Mouse (Mus musculus) frontal cortex, postnatal 25 days (tissue): ENCODE data around the gene 4933427D14Rik.
A peak's percentile ranks its signal among the peaks of the same experiment; 100 is the strongest.

Source experiments
- DNase-seq, 2 experiments: peaks; one replicate each; pipeline ENCODE4 v3.0.0; 2022; ENCODE audit warnings: low spot score in 2 of 2

Gene 4933427D14Rik

DNA sequence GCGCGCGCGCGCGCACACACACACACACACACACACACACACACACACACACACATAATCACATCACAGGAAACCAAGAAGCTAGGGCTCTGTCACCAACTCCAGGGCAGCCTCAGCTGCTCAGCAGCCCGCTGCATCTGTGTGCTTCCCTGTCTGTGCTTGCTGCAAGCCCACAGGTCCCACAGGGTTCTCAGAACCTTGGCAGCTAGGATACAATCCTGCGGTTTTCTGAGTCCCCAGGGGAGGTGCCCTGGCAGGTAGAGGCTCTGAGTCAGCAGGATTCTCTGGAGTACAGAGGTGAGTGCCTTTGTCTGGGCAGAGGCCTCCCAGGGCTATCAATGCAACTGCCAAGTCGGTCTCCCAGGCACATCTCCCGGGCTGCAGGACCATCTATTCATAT lies 64.4 kb downstream of the 4933427D14Rik start:
- DNase-seq = no peak

GRCm38 (mm10) chr11:72140198-72140597 lies 67.1 kb downstream of the 4933427D14Rik start:
- DNase-seq = no peak

- DNase-seq = no peak
Measured at GRCm38 (mm10) chr11:72136231-72136982, 70.9 kb downstream of the 4933427D14Rik start.

DNA sequence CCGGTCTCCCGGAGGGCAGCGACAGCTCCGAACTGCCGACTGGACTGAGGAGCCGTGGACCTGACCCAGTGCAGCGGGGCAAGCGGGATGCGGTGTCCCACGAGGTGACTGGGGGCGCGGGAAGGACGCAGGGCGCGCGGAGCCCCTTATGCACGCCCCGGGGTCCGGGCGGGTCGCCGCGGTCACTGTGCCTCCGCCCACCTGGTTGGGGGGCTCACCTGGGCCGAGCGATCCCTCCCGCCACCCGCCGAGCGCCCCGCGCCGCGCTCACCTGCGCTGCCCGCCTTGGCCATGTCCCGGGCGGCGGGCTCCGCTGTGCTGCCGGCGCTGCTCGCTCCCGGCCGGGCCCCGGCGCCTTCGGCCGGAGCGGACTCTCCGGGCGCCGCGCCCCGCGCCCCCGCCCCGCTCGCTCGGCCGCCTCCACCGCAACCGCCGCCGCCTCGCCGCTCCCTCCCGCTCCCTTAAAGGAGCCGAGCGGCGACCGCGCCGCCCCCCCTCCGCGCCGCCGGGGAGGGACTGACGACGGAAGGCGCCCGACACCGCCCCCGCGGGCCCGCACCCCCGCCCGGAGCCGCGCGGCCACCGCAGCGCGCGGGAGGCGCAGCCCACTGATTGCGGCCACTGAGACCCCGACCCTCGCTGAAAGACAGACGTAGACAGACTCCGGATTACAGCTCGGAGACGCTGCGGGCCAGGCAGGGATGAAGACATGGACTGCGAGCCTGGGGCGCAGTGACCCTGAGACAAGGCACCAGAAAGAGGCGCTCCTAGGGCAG lies 71.7 kb downstream of the 4933427D14Rik start, which contains the start of gene Pitpnm3:
Gene Pitpnm3, minus strand, starts transcription at position 396 of the 776 bp plus-strand sequence.
- peak in 1 of 2 experiments; percentile 35 for DNase-seq

GRCm38 (mm10) chr11:72134536-72135382 lies 72.5 kb downstream of the 4933427D14Rik start:
- peak in 1 of 2 experiments; percentile 34 for DNase-seq

GRCm38 (mm10) chr11:72133075-72133474 lies 74.2 kb downstream of the 4933427D14Rik start:
- DNase-seq = no peak

DNA sequence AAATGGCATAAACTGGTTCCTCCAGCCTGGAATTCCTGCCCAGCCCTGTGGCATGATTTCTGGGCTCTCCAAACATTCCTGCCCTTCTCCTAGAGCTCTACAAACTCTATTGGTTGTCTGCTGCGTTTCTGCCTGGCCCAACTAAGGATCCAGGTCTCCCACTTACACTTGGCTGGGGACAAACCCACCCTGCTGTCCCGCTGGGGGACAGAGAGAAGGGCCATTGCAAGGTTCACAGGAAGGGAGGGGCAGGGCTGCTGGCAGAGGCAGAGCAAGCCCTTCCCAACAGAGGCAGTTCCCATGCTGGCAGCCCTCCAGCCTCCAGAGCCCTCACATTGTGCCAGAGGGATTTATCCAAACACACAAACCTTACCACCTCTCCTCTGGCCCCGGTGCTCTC lies 75.0 kb downstream of the 4933427D14Rik start:
- DNase-seq = peak in 1 of 2 experiments; percentile 37

DNA sequence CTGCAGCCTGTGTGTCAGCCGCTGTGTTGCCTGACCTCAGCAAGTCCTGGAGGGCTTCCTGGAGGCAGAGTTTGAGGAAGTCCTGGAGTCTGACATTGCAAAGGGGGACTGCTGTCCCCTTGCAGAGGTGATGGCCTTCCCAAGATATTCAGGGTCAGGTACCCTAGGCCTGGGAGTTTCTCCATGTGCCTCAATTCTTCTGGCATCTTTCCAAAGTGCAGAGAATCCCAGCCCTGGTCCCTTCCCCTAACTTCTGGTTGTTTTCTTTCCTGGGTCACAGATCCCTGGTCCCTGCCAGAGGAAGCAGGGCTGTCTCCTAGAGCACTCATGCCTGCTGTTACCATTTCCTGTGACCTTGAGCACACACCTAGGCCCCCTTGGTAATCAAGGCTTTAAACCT lies 75.6 kb downstream of the 4933427D14Rik start:
- DNase-seq = no peak

DNA sequence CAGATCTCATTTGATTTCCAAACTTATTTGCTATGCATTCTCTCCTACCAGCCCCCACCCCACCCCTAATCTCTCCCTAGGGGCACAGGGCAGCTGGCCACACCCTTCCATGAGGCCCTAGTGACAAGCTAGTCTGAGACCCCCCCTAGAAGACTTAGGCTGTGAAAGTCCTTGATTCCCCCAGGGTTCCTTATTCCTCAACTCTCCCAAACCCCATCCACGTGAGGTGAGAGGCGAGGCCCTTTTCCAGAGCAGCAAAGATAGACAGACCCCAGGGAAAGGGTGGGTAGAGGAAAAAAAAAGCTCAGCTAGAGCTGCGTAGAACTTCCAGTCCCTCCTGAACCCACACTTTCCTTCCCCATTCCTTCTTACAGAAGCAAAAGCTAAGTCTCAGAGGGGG lies 76.4 kb downstream of the 4933427D14Rik start:
- no peak for DNase-seq

- no peak for DNase-seq
Measured at GRCm38 (mm10) chr11:72130472-72130871, 76.8 kb downstream of the 4933427D14Rik start.

- DNase-seq = peak in 1 of 2 experiments; percentile 23
Measured at GRCm38 (mm10) chr11:72130021-72130420, 77.2 kb downstream of the 4933427D14Rik start.

DNA sequence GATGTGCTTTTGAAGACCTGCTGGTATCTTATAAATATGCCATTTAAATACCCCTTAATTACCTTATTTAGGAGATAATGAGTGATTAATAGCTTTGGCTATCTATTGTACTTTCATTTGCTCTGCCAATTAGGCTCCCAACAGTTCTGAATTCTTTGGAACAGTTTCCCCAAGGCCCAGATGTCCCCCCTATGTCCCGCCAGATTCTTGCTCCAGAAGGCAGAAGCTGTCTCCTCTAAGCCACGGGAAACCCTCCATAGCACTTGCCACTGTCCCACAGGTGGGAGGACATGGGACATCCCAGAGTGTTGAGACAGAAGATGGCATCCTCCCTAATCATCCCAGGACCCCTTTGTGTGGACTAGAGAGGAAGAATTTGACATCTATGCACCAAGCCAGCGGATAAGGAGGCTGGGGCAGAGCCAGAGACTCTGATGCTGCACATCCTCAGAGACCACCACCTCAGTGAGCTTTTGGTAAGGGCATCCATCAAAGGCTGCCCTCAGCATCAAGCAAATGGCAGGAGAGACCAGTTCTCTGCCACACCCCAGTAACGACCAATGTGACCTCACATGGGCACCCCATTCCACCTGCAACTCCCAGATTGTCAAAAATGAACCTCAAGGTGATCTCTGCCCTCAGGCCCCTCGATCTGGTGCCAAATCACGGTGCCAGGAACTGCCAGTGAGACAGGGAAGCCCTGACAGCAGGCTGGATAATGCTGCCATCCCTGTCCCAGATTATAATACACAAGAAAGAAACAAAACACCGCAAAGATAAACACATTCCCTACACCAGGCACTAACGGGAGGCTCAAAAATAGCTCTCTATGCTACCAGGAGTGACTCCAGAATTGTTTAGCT lies 78.0 kb downstream of the 4933427D14Rik start:
- no peak for DNase-seq

DNA sequence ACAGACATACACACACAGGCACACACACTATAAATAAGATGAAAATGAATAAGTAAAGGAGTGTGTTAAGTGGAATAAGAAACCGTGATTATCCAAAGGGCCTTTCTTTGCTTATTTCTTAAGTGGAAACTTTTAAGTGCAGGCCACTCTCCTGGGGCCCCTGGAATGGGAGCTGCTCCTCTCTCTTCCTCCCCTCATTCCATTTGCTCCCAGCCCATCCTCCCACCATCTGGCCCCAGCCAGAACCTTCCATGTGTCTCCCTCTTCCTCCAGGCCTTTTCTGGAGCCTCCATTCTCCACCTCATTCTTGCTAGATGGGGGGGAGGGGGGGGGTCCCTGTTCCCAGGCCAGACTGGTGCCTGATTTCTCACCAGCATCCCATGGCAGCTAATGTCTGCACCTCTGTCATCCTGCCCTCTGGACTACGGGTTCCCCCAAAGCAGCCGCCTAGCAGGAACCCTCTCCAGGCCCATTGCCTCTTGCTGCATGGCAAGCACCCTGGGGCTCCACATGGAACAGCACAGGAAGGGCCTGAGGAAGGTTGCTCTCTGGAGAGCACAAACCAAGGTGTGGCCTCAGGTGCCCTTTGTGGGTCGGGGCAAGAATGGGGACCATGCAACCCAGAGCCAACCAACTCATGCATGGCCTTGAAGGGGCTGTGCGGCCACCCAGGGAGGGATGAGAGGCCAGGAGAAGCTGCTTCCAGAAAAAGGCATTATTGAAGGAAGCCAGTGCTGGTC lies 79.6 kb downstream of the 4933427D14Rik start:
- DNase-seq = no peak

DNA sequence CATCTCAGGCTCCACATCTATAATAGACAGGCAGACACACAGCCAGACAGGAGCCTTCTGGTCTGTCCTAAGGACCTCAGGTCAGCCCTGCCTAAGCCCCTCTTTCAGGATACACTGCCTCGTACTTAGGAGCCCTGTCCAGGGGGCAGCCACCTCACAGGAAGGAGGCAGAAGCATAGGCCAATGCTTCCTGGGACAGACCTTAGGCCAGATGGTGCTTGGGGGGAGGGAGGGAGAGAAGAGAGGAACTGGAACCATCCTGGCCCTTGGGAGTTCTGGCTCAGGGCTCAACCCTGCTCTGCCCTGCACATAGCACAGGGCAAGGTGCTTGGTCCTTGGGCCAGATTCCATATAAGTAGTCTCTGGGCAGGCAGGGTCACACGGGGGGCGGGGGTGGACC lies 81.5 kb downstream of the 4933427D14Rik start:
- no peak for DNase-seq

DNA sequence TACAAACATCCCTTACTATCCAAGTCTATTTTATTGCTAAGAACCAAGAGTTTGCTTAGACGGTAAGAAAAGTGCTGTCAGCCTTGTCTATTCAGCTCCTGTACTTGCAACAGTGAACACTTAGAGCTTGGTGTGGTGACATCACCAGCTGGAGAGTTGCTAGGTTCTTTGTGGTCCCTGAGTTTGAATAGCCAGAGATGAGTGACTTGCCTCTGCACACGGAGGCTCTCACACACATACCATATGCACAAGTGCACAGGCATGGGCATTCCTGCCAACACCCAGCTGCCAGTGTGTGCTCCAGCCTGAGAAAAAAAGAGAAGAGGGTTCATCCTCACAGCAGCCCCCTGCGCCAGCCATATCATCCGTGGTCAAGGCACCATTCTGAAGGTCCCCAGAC lies 83.7 kb downstream of the 4933427D14Rik start:
- DNase-seq = no peak

DNA sequence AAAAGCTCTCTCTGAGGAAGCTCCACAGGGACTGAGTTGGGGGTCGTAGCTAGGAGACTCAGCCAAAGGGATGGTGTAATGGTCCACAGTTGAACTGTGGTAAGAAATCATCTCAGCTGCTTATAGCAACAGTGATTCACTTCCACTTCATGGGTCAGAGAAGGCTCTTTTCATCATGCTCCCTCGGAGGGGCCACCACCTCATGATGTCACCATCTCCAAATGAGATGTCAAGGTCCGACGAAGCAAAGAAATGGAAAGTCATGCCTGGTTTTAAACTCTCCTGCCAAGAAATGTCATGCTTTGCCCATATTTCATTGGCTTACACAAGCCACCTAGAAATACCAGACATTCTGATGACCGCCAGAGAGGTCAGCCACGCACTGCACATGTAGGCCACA lies 86.9 kb downstream of the 4933427D14Rik start:
- no peak for DNase-seq

GRCm38 (mm10) chr11:72118630-72119029 lies 88.6 kb downstream of the 4933427D14Rik start:
- no peak for DNase-seq

DNA sequence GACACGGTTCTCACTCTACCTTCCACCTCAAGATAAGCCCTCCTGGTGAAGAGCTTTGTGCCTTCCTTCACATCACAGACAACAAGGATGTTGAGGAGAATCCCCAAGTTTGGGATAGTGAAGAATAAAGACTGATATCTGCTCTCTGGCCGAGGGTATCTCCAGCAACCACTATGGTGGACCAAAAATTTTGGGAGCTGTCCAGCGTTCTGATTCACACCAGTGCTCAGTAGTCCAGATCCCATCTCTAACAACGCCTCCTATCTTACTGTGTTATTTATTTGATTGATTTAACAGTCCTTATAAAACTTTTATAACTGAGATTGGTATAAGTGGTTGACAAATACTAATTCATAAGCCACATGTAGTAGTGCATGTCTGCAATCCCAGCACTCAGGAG lies 94.0 kb downstream of the 4933427D14Rik start:
- no peak for DNase-seq

- DNase-seq = no peak
Measured at GRCm38 (mm10) chr11:72110726-72111125, 96.5 kb downstream of the 4933427D14Rik start.

DNA sequence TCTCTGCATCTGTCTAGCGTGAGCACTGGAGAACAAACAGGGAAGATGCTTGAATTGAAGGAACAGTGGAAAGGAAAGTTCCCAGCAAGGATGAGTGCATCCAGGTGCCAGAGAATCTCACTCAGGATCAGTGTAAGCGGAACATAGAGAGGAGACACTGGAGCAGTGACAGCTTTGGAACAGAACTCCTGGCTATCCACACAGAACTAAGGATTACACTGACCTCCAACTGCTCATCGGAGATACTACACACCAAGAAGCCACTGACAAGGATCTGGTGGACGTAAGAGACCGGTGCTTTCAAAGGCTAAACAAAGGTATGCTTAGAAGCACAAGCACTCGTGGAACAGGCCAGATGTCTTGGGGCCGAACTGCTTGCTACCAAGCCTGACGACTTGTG lies 103.0 kb downstream of the 4933427D14Rik start:
- DNase-seq = no peak
